Mouse (Mus musculus) thymus, postnatal 36 days (tissue): ENCODE results near the gene Ccdc103.

ENCODE experiments used
- DNase-seq, 2 experiments: peaks; one replicate each; pipeline ENCODE4 v3.0.0; 2022; ENCODE audit warnings: mixed read lengths in 2 of 2

Ccdc103 gene

GRCm38 (mm10) chr11:102880585-102881313, at the start of gene Ccdc103, which contains the start of gene Eftud2:
Gene Ccdc103 (plus strand): TSS chr11:102881204.
Gene Eftud2 (minus strand): TSS chr11:102880985.
- peak; percentile 90 to 92 for DNase-seq

- DNase-seq = no peak
These were observed 48.2 kb upstream of the Ccdc103 start for GRCm38 (mm10) chr11:102832700-102833297.

GRCm38 (mm10) chr11:102834219-102834618, 46.8 kb upstream of the Ccdc103 start:
- no peak for DNase-seq

- no peak for DNase-seq
These were observed 45.5 kb upstream of the Ccdc103 start, which contains the start of gene Higd1b for GRCm38 (mm10) chr11:102835549-102835948. Gene Higd1b (plus strand): TSS chr11:102835849.

- DNase-seq = no peak
These were observed 44.9 kb upstream of the Ccdc103 start for GRCm38 (mm10) chr11:102836146-102836545.

- DNase-seq = no peak
These were observed 43.6 kb upstream of the Ccdc103 start for GRCm38 (mm10) chr11:102837385-102837784.

- no peak for DNase-seq
These were observed 42.9 kb upstream of the Ccdc103 start for GRCm38 (mm10) chr11:102838126-102838525.

GRCm38 (mm10) chr11:102838616-102839150, 42.3 kb upstream of the Ccdc103 start:
- DNase-seq = no peak

GRCm38 (mm10) chr11:102845926-102846325, 35.1 kb upstream of the Ccdc103 start:
- no peak for DNase-seq

GRCm38 (mm10) chr11:102851883-102852282, 29.1 kb upstream of the Ccdc103 start:
- DNase-seq = peak; percentile 45 to 48

GRCm38 (mm10) chr11:102853760-102854159, 27.2 kb upstream of the Ccdc103 start:
- DNase-seq = no peak

GRCm38 (mm10) chr11:102855941-102856340, 25.1 kb upstream of the Ccdc103 start:
- DNase-seq = no peak

- DNase-seq = no peak
These were observed 22.1 kb upstream of the Ccdc103 start for GRCm38 (mm10) chr11:102858951-102859350.

GRCm38 (mm10) chr11:102859933-102860332, 21.1 kb upstream of the Ccdc103 start:
- DNase-seq = no peak

- peak; percentile 31 to 45 for DNase-seq
These were observed 16.7 kb upstream of the Ccdc103 start for GRCm38 (mm10) chr11:102864272-102864671.

- no peak for DNase-seq
These were observed 6.1 kb upstream of the Ccdc103 start for GRCm38 (mm10) chr11:102874801-102875334.

GRCm38 (mm10) chr11:102879558-102879957, 1.4 kb upstream of the Ccdc103 start:
- DNase-seq = no peak

- no peak for DNase-seq
These were observed 552 bp downstream of the Ccdc103 start for GRCm38 (mm10) chr11:102881314-102882198.

GRCm38 (mm10) chr11:102884616-102885219, 3.7 kb downstream of the Ccdc103 start, which contains the start of gene Fam187a:
Gene Fam187a (plus strand): TSS chr11:102885169.
- DNase-seq = no peak

GRCm38 (mm10) chr11:102887433-102887832, 6.4 kb downstream of the Ccdc103 start:
- no peak for DNase-seq

- no peak for DNase-seq
These were observed 7.1 kb downstream of the Ccdc103 start for GRCm38 (mm10) chr11:102888135-102888534.

GRCm38 (mm10) chr11:102890096-102890495, 9.1 kb downstream of the Ccdc103 start:
- no peak for DNase-seq
